Mouse (Mus musculus): ENCODE results near the gene Dusp6. TPM values are rescaled to one million over a fixed set of nuclear protein-coding genes. Genes with fewer than 3 reads are reported as not detected.

The Dusp6 gene
- total and polyA plus RNA-seq, 2 experiments: 29.9 to 48.4 TPM

DNA sequence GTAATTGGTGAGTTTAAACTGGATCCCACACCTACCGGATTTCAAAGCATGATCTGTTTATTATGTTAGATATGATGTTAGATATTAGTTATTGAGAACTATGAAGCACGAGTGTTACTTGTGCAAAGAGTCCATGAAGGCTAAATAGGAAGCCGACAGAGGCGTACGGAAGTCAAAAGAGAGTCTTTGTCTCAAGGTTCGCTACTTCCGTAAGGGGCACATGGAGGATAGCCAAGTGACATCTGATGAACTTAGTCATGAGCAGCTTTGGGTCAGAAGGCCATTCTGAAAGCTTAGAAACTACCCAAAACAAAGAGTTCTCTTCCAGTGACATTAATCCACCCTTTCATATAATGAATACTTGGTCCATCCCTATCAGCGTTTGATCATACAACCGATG, 27.9 kb upstream of the Dusp6 start:
- H3K27me3 ChIP-seq (ENCODE audit: control insufficient read depth, insufficient read depth, low read length): no peaks in the 10 kb centered on the region

DNA sequence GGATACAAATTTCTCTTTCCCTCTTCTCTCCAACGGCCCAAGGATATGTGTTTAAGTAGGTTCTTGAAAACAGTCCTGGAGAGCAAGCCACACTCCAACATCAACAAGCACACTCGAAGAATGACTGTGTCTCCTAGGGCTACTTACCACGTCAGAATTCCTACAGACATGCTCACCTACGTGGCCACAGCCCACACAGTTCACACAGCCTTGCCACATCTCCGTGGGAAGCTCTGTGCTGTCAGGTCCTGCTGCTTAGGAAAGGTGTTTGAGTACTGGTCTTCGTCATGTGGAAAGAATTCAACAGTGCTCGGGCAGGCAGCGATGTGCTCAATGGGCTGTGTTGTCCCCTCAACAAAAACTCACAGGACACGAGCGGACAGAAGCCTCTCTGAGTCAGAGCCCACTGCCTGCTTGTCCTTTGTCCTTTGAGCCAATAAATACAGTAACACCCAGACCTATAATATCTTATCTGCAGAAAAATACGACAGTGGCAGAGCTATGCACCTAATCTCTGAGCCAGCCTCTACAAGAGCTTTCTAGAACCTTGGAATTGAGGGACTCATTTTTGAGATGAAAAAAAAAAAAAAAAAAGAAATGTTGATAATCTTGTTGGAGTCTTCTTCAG, 25.7 kb upstream of the Dusp6 start:
- peaks cover 2% of the 10 kb centered on the region; the same call in 1 of the 2 replicates for H3K4me1 ChIP-seq (ENCODE audit: control insufficient read depth, insufficient read depth, low read length)
- no peak overlapping the region for H3K27ac ChIP-seq (replicated peaks; ENCODE audit: insufficient read depth, low read depth, low read length)
- H3K9ac ChIP-seq (ENCODE audit: low read depth, low read length): no peak overlapping the region
- no peaks in the 10 kb centered on the region for H3K27me3 ChIP-seq (ENCODE audit: control insufficient read depth, insufficient read depth, low read length)
- H3K79me2 ChIP-seq (ENCODE audit: control insufficient read depth, insufficient read depth, low read length): peaks cover 3% of the 10 kb centered on the region; the same call in 1 of the 2 replicates
- H3K4me3 ChIP-seq (ENCODE audit: insufficient read depth, low read depth, low read length): no peak overlapping the region
- 80% methylated on average over 11 of the region's 11 CpGs for WGBS
- H3K36me3 ChIP-seq (ENCODE audit: control insufficient read depth, insufficient read depth, low read length): no peaks in the 10 kb centered on the region
- no peak for DNase-seq (ENCODE audit: extremely low read depth, low read depth, low spot score)
- no peak for TF ChIP-seq POLR2A (IDR thresholded peaks at IDR 0.05; ENCODE audit: extremely low read depth, insufficient read depth, low read length)
- TF ChIP-seq CTCF (IDR thresholded peaks at IDR 0.05; ENCODE audit: low read depth, low read length): no peak

More for the DNA sequence above, 27.9 kb upstream of the Dusp6 start:
- no peak overlapping the region; the same call in 1 of the 2 replicates for H3K9ac ChIP-seq (ENCODE audit: low read depth, low read length)
- WGBS: 37% methylated on average over 9 of the region's 9 CpGs
- no peak overlapping the region for H3K27ac ChIP-seq (replicated peaks; ENCODE audit: insufficient read depth, low read depth, low read length)
- H3K4me1 ChIP-seq (ENCODE audit: control insufficient read depth, insufficient read depth, low read length): peaks cover 5% of the 10 kb centered on the region; the same call in 1 of the 2 replicates
- H3K4me3 ChIP-seq (ENCODE audit: insufficient read depth, low read depth, low read length): no peak overlapping the region
- TF ChIP-seq POLR2A (IDR thresholded peaks at IDR 0.05; ENCODE audit: extremely low read depth, insufficient read depth, low read length) (no peak), CTCF (IDR thresholded peaks at IDR 0.05; ENCODE audit: low read depth, low read length) (no peak)
- no peaks in the 10 kb centered on the region for H3K36me3 ChIP-seq (ENCODE audit: control insufficient read depth, insufficient read depth, low read length)
- DNase-seq (ENCODE audit: extremely low read depth, low read depth, low spot score): peak; percentile 79
- H3K79me2 ChIP-seq (ENCODE audit: control insufficient read depth, insufficient read depth, low read length): peaks cover 3% of the 10 kb centered on the region; the same call in 1 of the 2 replicates

DNA sequence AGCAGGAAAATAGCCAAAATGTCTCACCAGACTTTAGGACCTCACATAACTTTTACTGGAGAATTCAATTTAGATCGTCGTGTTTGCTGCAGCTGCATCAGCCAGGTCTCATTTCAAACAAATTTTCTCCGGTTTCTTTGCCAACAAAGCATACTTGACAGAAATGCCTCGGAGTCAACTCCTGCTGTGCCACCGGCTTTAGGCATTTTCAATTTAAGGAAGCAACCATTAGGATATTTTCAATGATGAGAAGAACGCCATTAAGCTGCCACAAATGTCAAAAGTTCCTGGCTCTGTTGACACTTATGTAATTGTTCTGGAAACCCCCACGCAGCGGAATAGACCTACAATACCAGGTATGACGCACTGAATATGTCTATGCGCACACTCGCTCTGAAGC, 24.5 kb upstream of the Dusp6 start:
- DNase-seq (ENCODE audit: extremely low read depth, low read depth, low spot score): no peak
- no peaks in the 10 kb centered on the region for H3K36me3 ChIP-seq (ENCODE audit: control insufficient read depth, insufficient read depth, low read length)
- no peaks in the 10 kb centered on the region for H3K27me3 ChIP-seq (ENCODE audit: control insufficient read depth, insufficient read depth, low read length)
- no peak overlapping the region for H3K27ac ChIP-seq (replicated peaks; ENCODE audit: insufficient read depth, low read depth, low read length)
- WGBS: 98% methylated on average over 11 of the region's 11 CpGs
- no peak overlapping the region for H3K9ac ChIP-seq (ENCODE audit: low read depth, low read length)
- peaks cover 3% of the 10 kb centered on the region; the same call in 1 of the 2 replicates for H3K79me2 ChIP-seq (ENCODE audit: control insufficient read depth, insufficient read depth, low read length)
- peaks cover 2% of the 10 kb centered on the region; the same call in 1 of the 2 replicates for H3K4me1 ChIP-seq (ENCODE audit: control insufficient read depth, insufficient read depth, low read length)
- TF ChIP-seq POLR2A (IDR thresholded peaks at IDR 0.05; ENCODE audit: extremely low read depth, insufficient read depth, low read length): no peak
- TF ChIP-seq CTCF (IDR thresholded peaks at IDR 0.05; ENCODE audit: low read depth, low read length): no peak
- H3K4me3 ChIP-seq (ENCODE audit: insufficient read depth, low read depth, low read length): no peak overlapping the region

DNA sequence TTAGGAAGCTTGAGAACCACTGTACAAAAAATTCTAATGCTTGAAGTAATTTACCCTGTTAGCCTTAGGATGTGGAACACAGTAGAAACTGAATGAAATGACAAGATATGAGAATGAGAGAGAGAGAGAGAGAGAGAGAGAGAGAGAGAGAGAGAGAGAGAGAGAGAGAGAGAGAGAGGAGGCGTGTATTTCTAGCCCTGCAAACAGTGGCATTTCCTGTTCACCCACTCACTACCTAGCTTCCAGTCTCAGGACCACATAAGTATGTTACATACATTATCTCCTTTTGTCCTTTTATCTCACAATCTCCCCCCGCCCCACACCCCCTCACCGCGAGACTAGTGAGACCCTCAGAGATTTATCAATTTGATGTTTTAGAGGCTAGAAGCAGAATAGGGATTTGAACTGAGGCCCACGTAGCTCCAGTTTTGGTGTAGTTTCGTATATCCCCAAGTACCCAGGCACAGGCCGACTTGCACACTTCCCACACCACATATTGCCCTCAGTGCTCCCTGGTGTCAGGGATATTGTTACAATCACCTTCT, 21.7 kb upstream of the Dusp6 start:
- H3K4me3 ChIP-seq (ENCODE audit: insufficient read depth, low read depth, low read length): no peak overlapping the region
- no peak overlapping the region for H3K27ac ChIP-seq (replicated peaks; ENCODE audit: insufficient read depth, low read depth, low read length)
- 90% methylated on average over 7 of the region's 7 CpGs for WGBS
- no peaks in the 10 kb centered on the region for H3K27me3 ChIP-seq (ENCODE audit: control insufficient read depth, insufficient read depth, low read length)
- H3K79me2 ChIP-seq (ENCODE audit: control insufficient read depth, insufficient read depth, low read length): no peaks in the 10 kb centered on the region
- no peaks in the 10 kb centered on the region for H3K4me1 ChIP-seq (ENCODE audit: control insufficient read depth, insufficient read depth, low read length)
- H3K36me3 ChIP-seq (ENCODE audit: control insufficient read depth, insufficient read depth, low read length): no peaks in the 10 kb centered on the region
- H3K9ac ChIP-seq (ENCODE audit: low read depth, low read length): no peak overlapping the region
- no peak for TF ChIP-seq POLR2A (IDR thresholded peaks at IDR 0.05; ENCODE audit: extremely low read depth, insufficient read depth, low read length)
- TF ChIP-seq CTCF (IDR thresholded peaks at IDR 0.05; ENCODE audit: low read depth, low read length): no peak
- no peak for DNase-seq (ENCODE audit: extremely low read depth, low read depth, low spot score)

DNA sequence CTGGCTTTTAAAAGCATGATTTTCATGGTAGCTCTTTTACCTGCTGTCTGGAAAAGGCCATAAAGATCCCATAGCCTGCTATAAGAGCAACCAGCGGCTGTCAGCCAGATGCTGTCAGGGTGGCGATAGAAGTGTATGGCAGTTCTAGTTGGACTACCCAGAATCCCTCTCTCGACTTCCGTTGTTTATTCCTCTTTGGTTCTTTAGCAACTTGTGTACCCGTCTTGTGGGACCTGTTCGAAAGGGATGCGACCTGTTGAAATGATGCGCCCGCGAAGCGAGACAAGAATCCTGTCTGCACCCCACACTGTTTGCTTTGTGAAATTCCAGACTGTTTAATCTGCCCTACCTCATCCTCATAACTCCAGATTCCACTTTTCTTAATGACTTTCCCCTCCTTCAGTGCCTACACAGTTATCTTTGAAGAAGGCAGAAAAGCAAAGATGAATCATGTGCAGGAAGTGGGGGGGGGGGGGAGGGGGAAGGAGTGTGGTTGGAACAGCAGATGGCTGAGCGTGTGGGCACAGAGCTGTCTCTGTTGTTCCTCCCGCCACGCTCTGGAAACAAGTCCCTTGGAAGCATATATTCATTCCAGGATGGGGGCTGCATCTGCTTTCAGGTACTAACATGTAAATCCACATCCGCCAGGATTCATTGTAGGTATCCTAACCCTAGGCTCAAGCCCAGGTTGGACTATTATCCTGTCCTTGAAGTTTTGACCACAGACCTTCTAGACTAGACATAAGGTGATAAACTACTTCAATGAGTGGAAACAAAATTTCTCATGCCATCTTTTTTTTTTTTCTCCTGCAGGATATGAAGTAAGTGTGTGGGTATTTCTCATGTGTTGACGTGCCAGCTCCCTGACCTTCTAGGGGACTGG, 21.0 kb upstream of the Dusp6 start:
- no peaks in the 10 kb centered on the region for H3K27me3 ChIP-seq (ENCODE audit: control insufficient read depth, insufficient read depth, low read length)
- H3K27ac ChIP-seq (replicated peaks; ENCODE audit: insufficient read depth, low read depth, low read length): no peak overlapping the region
- no peak overlapping the region for H3K9ac ChIP-seq (ENCODE audit: low read depth, low read length)
- WGBS: 78% methylated on average over 16 of the region's 16 CpGs
- H3K4me1 ChIP-seq (ENCODE audit: control insufficient read depth, insufficient read depth, low read length): no peaks in the 10 kb centered on the region
- no peaks in the 10 kb centered on the region for H3K79me2 ChIP-seq (ENCODE audit: control insufficient read depth, insufficient read depth, low read length)
- no peaks in the 10 kb centered on the region for H3K36me3 ChIP-seq (ENCODE audit: control insufficient read depth, insufficient read depth, low read length)
- H3K4me3 ChIP-seq (ENCODE audit: insufficient read depth, low read depth, low read length): no peak overlapping the region
- DNase-seq (ENCODE audit: extremely low read depth, low read depth, low spot score): no peak
- TF ChIP-seq POLR2A (IDR thresholded peaks at IDR 0.05; ENCODE audit: extremely low read depth, insufficient read depth, low read length) (no peak), CTCF (IDR thresholded peaks at IDR 0.05; ENCODE audit: low read depth, low read length) (no peak)
